Mouse (Mus musculus) layer of hippocampus, adult 9-10 months (tissue): ENCODE measurements around the gene Duxbl3.
"Not testable (repeated sequence)": the region's sequence is repeated elsewhere in the genome, so short reads cannot be mapped to it uniquely, and the experiment has no call there.

Source experiments
- DNase-seq: peaks from one replicate; pipeline ENCODE4 v3.0.0; 2022; ENCODE audit warnings: low spot score

Duxbl3 gene

DNA sequence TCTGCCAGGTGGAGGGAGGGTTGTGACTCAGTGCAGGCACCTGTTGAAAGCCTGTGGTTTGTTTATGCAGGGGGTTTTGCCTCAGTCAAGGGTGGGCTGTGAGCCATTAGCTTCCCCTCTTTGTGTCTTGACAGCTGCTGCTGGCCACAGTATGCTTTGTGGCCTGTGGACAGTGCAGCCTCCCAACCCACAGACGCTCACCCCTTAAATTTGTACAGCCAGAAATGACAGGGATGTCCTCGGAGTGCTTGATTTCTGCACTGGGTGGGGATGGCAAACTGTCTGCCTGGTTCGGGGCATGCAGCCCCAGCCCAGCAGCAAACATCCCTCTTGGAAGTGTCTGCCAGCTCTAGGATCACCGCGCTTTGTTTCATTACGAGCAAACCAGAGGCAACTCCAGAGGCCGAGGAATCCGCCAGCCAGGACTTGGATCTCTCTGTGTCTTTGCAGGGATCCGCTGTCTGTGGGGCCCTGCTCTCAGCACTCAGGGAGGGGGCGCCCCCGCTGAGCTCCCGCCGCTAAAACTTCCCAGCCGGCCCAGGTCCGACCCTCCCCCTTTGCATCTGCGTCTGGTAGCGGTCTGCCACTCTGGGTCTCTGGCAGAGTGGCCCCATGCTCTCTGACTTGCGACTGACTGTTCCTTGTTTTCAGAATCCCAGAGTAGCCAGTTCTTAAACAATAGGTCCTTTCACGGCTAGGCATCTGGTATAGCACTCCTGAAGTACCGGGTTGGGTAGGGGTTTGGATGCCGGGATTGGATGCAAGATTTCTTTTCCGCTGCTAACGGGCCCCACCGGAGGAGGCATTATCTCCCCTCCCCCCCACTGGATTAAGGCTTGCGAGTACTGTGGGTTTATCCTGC lies at the start of gene Duxbl3:
Gene Duxbl3, plus strand, starts transcription at position 207 of the 862 bp plus-strand sequence.
- DNase-seq, result not testable (repeated sequence)

DNA sequence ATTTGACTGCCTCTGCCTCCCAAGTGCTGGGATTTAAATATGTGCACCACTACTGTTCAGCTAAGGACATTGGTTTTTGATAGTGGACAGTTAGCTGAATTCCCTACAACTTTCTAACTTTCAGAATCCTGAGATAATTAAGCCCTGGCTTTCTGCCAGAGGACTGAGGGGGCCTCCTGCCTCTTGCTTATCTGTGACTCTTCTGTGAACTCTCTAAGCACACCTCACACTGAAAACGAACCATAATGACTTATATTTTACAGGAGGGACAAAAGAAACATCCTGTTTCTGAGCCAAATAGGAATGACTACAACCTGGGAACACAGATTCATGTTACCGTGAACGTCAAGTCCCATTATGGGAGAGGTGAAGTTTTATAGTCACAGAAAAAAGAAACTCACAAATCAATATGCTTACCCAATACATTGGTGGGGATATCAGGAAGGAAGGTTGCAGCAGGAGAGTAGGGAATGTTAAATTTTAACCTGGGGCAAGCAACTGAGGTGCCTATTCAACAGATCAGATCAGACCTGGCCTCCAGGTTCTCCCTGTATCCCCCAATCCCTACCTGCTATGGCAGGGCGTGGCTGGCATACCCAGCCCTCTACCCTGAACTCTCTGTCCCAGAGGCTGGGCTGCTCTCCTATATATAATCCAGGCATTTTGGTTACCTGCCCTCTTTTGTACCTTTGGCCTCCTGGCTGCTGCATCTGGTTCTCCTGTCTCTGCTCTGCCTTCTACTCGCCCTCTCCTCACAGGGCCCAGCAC lies 41.3 kb upstream of the Duxbl3 start:
- not testable (repeated sequence) for DNase-seq

DNA sequence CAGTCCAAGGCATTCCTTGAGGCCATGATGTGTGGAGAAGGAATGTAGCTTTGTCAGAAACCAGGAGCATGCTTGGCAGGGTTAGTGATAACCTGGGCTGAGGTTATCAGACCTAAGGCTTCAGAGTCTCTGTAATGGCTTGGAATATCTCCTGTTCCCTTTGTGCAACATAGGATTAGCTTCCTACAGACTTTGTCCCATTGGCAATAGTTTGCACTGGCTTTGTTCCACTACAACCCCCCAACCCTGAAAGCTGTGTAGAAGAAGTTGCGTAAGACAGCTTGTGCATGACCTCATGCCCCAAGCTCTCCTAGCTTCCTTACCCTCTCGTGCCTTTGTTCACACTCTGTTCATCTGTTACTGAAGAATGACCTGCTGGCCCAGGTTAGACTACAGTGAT lies 20.6 kb upstream of the Duxbl3 start:
- not testable (repeated sequence) for DNase-seq

DNA sequence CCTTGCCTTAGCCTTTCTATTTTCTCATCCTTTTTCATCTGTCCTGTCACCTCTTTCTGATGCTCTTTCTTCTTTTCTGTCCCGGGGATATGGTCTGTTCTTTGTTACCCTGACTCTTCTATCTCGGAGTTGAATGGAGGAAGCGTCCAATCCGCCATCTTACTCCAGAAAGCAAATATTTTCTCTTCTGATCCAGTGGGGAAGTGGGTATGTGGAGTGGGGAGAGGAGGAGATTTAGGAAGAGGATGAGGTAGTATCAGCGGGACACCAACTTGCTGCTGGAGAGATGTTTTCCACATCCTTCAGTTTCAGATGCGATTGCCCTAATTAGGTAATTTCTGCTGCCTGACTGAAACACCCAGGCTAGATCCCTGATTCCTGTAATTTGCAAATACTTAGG lies 967 bp downstream of the Duxbl3 start:
- DNase-seq, result not testable (repeated sequence)

DNA sequence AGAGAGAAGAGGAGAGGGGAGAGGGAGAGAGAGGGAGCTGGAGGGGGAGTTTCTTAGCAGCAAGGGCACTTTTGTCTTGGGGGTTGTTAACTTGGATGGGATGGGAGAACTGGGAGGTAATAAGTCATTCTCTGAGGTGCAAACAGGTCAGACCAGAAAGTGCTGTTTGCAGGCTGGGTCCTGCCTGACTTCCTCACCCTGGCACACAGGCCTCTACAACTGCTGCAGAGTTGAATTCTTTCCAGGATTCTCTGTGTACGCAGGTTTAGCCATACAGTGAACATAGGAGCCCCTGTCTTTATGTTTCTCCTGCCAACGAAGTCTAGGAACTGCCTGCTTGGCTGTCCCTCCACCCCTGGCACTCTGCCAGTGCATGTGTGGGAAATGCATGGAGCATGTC lies 29.0 kb downstream of the Duxbl3 start:
- not testable (repeated sequence) for DNase-seq

DNA sequence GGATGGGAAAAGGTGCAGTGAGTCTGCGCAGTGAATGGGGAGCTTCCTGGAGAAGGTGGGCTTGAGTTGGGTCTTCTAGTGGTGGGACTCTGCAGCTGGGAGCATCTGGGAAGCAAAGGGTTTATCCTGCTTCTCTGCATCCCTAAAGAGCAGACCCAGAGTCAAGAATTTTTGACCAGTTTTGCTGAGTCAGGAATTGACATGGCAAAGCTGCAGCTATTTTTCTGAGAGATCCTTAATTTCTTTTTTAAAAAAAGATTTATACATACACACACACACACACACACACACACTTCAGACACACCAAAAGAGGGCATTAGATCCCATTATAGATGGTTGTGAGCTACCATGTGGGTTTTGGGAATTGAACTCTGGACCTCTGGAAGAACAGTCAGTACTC lies 36.1 kb downstream of the Duxbl3 start:
- DNase-seq, result no peak

DNA sequence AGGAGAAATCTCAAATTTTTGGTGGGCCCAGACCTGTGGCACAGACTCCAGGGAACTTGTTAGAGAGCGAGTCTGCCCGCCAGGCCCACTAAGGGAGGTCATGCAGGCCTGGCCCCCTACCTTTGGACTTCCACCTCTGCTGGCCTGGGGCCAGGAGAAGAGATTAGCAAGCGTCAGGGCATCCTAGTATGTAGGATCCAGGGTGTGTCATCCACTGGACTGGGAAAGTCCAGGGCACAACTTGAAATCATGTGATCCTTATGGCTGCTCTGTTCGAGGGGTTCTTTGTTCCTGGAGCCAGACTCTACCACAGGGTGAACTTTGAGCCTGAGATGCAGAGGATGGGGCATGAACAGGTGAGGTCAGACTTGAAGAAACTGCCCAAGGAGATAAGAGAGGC lies 39.3 kb downstream of the Duxbl3 start:
- no peak for DNase-seq

DNA sequence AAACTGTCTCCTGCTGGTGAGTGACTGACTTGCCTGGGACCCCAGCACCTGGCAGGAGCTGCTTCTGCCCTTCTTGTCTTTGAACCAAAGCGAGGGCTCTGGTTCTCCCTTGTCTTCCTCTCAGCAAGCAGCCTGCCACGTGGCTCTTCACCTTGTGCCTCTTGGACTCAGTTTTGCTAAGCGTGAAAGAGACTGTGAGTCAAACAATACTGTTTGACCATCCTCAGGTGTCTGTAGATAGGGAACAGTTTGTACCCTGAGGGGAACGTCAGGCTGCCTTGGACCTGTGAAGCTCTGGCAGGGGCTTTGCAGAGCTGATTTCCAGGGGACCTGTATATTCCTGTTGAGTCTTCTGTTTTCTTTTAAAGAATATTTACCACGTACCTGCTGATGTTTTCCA lies 39.7 kb downstream of the Duxbl3 start:
- DNase-seq, result no peak

DNA sequence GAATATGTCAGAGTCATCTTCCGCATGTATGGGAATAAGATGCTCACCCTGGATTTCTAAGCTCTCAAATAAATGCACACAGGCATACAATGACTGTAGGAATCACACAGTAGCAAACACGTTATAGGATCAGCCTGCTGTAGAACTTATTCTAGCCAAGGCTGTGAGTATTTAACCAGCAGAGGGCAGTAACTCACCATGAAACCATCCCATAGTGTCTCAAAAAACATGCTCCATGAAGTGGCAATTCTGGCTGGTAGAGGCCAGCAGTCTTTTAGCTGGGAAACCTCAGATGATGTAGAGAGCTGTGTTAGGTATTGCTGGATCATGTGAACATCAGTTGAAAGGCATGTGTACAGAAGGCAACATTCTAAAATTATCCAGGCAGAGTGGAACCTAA lies 45.3 kb downstream of the Duxbl3 start:
- peak; percentile 90 for DNase-seq

DNA sequence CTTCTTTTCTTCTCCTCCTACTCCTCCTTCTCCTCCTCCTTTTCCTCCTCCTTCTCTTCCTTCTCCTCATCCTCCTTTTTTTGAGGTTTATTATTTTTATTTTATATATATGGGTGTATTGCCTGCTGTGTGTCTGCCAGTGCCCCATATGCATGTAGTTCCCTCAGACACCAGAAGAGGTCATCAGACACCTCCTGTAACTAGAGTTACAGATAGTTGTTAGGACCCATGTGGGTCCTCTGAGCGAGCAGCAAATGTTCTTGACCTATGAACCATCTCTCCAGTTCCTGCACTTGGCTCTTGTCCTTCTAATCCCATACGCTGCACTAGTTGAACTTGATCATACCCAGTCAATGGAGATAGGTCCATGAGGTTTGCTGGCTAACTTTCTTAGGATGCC lies 48.3 kb downstream of the Duxbl3 start:
- no peak for DNase-seq

DNA sequence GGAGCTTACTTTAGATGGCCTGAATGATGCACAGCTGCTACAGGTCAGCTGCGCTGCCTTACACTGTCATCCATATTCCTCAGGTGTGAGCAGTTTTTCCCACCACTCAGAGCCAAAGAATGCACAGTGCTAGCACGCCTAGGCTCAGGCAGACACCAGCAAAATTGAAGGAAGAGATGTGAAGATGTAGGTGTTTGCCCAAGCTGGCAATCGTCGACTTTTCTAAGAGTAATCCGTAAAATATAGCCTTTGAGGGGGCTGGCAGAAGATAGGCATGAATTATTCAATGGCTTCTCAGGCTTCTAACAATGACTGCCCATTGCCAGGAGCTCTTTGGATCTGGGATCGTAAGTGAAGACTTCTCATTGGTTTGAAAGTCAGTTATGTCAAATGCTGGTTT lies 51.1 kb downstream of the Duxbl3 start:
- DNase-seq, result no peak

DNA sequence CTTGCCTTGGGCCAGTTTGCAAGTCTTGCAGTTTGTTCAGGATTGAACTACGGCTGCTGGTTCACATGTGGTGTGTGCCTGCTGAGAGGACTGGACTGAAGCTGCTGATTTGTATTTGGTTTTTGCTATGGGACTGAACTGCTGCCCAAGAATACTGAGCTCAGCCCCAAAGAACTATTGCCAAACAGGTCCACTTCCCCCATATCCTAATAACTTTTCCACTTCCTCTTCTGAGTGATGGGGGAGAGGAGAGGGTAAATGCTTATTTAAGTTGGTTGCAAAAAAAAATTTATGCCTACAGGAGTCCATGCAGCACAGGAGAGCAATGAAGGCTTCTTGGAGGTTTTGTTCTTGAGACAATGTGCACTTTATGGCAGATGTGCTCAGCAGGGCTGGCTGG lies 51.7 kb downstream of the Duxbl3 start:
- no peak for DNase-seq

DNA sequence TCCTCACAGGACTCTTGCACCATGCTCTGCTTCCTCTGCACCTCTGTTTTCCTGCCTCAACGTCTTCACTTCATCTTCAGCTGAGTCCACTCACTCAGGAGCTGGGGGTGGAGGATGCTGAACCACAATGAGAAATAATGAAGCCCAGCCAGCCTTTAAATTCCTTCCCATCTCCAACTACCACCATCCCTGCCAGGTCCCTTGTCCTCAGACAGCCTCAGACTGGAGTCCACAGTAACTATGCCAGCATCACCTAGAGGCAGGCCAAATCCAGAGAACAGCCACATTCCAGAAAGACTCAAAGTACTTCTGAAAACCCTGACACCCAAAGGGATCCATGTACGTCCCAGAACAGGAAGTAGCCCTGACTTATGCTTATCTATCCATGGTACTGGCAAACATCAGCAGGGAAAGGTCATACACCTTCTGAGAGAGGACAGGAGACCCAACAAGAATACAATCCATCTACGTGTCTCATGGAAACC lies 58.5 kb downstream of the Duxbl3 start:
- DNase-seq, result no peak
